Mouse (Mus musculus): Measurements from ENCODE around the gene Tnrc6b.

DNA sequence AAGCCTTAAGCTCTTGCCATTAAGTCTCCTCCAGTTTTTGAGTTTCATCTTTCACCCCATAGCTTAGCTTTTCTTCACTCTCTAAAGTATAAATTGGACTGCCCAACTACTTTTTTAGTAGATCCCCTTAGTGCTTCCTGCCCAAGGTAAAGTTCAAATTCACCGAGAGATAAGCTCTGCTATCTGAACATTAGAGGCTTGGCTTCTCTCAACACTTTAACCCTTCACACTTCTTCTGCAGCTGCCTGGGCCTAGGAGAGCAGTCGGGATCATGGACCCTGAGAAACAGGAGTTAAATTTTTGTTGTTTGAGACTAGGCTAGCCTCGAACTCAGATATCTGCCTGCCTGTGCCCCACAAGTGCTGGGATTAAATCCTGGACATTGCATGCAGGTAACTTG lies 120.1 kb downstream of the Tnrc6b start:
- TF ChIP-seq CTCF (IDR thresholded peaks at IDR 0.05; ENCODE audit: control insufficient read depth, insufficient read depth, low read length) (no peak), POLR2A (IDR thresholded peaks at IDR 0.05; ENCODE audit: borderline replicate concordance, control insufficient read depth, low read depth, low read length) (no peak)

Data from bone marrow, adult 2 months (tissue).